Mouse (Mus musculus): ENCODE results near the gene Ddx54.

DNA sequence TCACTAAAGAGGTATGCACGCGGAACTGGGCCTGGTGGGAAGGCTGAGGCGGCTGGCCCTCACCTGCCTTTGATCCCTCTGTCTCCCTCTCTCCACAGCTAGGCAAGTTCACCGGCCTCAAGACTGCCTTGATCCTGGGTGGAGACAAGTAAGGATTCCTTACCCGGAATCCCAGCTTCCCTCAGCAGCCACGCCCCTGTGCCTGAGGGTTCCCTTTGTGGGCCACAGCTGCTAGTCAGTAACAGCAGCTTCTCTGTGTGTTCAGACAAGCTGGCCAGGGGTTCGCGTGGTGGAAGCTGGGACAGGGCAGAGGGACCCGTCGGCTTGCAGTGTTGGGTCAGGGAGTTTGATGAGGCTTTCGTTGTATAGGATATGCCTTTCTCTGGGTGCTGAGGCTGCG lies 6.2 kb downstream of the Ddx54 start:
- TF ChIP-seq GATA1 (IDR thresholded peaks at IDR 0.05; ENCODE audit: low read length) (no peak), TAL1 (IDR thresholded peaks at IDR 0.05; ENCODE audit: low read length) (no peak)

Data from erythroblast, embryonic 14.5 days (primary cell).